Mouse (Mus musculus) liver, adult 2 months (tissue): ENCODE results near the gene Prr18.
A peak's percentile ranks its signal among the peaks of the same experiment; 100 is the strongest.

ENCODE experiments used
- CTCF ChIP-seq: fragments of 200-500 bp; IDR thresholded peaks from 2 replicates; pipeline ENCODE4 v1.5.1; 2011; ENCODE audit warnings: low read depth, low read length, control low read depth
- POLR2A ChIP-seq: fragments of 200-500 bp; IDR thresholded peaks from 2 replicates; pipeline ENCODE4 v1.6.1; 2011; ENCODE audit warnings: low read length, control low read depth; ENCODE audit not compliant: insufficient read depth; ENCODE audit errors: extremely low read depth

DNA sequence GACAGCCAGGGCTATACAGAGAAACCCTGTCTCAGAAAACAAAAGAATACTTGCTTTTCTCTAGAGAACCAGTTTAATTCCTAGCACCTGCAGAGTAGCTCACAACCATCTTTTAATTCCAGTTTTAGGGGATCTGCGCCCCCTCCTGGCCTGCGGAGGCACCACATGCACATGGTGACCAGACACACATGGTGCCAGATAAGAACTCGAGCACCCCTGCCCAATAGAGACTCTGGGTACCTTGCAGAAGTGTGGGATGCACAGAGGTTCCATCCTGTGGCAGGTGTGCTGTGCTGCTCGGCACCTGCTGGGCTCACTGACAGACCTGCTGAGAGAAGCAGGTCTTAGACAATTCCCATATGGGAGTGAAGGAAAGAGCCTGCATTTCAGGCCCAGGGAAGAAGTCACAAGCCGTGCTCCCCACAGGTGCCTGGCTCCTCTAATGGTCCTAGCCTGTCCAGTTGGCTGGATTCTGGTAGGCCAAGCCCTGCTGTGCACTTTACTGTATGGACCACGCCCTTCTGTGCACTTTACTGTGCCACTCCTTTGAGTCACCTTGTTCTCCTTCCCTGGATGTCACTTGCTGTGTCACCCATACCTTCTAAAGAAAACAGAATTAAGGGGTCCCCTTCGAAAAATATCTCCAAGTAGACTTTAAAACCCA lies 8.6 kb upstream of the Prr18 start:
- TF ChIP-seq POLR2A (no peak), CTCF (peak; percentile 66)
